Mouse (Mus musculus): ENCODE data around the gene Otulin.

- TF ChIP-seq CTCF (IDR thresholded peaks at IDR 0.05; ENCODE audit: low read depth, low read length) (peak; percentile 44), POLR2A (IDR thresholded peaks at IDR 0.05; ENCODE audit: extremely low read depth, insufficient read depth, low read length) (no peak)
Observed at GRCm38 (mm10) chr15:27612533-27613221, 17.8 kb downstream of the Otulin start.

Data from liver, adult 2 months (tissue).